Mouse (Mus musculus): ENCODE data around the gene Rftn1. TPM values are rescaled to one million over a fixed set of nuclear protein-coding genes. Genes with fewer than 3 reads are reported as not detected.
A peak's percentile ranks its signal among the peaks of the same experiment; 100 is the strongest.

The Rftn1 gene
- total RNA-seq, 2 experiments from 2014 or later: 16.3 to 22.7 TPM

DNA sequence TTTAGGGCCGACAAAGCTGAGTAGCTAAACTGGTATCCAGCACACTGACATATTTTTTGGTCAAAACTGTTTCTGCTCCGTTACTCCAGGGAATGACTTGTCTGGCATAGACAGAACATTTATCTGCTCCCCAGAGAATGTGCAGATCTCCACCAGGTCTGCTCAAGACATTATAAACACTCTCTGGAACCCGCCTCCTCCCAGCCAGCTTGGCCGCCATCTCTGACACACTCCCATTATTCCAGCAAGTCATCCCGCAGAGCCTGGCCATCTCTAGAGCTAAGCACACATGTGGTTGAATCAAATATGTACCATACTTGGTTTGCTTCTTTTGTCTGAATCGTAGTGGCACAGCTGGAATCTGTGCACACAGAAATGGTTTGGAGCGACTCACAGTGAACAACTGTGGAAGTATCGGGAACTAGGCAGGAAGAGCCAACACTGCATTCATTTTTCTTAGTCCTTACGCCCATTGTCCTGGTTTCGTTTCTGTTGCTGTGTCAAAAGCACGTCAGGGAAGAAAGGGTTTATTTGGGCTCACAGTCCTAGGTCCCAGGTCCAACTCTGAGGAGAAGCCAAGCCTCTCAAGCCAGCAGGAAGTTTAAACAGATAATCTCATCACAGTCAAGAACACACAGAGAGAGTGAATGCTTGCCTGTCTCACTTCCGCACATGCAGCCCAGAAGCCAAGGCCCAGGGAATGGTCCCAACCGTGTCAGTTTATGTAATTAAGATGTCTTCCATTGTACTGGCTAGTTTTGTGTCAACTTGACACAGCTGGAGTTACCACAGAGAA lies 126.4 kb downstream of the Rftn1 start:
- no peak for DNase-seq

GRCm38 (mm10) chr17:50062649-50063048 lies 127.8 kb downstream of the Rftn1 start:
- DNase-seq: peak; percentile 29

DNA sequence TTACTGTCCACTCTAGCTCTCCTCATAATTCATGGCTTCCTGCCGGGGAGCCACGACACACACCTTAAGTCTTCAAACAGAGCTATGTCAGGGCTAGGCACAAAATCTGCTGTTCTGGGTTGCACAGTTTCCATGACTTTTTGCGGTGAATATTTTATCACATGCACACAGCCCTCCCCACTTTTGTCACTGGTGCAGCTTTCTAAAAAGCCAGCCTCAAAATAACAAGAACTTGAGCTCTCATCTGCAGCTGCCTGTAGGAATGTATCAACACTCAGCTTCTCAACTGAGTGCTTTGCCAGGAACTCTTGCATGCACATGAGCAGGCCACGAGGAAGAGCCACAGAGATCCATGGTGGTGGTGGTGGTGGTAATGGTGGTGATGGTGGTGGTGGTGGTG lies 129.0 kb downstream of the Rftn1 start:
- no peak for DNase-seq

DNA sequence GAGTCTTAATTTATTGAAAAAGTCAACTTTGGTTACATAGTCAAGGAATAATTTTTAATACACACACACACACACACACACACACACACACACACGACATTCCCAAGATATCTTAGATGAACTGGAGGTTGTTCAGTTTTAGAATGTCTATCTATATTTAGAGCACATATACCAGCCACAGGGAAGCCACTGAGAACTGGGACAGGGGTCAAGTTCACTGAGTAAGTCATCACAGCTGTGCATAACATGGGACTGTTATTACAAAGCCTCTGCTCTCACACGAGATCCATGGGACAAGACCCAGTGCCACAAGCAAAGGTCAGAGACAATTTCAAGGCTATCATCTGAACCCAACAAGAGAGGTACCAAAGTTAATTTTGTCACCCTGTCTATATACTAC lies 130.3 kb downstream of the Rftn1 start:
- no peak for DNase-seq

DNA sequence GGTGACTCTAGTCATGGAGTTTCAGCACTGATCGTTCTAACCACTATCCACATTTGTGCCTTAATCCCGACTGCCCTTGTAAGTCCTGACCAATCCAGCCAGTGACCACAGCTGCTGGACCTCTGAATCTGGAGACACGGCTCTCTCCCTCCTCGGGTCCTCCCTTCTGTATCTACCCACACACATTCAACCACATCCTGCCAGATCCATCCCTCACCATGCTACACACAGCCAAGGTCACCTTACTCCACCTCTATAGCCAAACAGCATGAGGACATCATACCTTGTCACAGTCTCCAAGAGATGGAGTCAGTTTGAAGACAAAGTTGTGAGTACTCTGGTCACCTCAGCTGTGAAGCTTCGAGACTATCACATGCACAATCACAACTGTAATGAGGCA lies 131.1 kb downstream of the Rftn1 start:
- no peak for DNase-seq

DNA sequence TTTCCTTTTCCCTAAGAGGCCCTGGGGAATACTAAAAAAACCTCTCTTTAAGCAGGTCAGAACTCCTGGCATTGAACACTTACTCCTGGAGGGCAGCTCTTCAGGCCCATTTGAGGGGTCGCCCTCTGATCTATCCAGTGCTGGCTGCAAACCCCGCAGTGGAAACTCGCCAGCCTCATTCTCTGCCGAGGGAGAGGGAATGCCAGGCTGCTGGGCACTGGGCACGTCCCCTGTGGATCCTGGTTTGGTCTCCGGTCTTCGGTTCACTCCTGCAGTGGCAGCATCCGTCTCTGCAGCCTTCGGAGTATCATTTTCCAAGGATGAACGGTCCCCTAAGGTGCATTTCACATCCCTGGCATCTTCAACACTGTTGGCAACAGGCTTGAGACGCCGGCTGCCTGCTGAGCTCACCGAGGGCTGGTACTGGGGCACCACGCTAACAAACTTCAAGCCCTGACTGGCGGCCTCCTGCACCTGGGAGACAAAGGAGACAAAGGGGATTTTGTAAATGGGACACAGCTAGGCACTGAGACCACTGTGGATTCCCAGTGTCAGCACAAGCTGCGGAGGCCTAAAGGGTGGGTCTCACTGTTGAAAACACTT lies 135.2 kb downstream of the Rftn1 start:
- no peak for DNase-seq

- DNase-seq: no peak
Measured at GRCm38 (mm10) chr17:50054586-50054985, 135.9 kb downstream of the Rftn1 start.

DNA sequence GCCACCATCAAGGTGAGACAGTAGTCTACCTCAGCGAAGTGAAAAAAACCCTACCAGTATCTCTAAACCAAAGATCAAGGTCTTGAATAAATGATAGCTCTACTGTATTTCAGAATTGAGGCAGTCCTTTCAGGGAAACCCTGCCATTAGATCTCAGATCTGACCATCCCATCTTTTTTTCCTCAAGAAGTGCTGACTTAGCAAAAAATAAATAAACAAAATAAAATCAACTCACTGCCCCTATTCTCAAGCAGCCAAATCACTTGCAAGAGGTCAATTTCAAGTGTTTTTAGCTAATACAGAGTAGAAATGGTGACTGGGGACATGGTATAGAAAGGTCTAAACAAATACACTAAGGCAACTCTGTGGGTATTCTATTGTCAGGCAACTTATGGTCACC lies 136.5 kb downstream of the Rftn1 start:
- DNase-seq: no peak

DNA sequence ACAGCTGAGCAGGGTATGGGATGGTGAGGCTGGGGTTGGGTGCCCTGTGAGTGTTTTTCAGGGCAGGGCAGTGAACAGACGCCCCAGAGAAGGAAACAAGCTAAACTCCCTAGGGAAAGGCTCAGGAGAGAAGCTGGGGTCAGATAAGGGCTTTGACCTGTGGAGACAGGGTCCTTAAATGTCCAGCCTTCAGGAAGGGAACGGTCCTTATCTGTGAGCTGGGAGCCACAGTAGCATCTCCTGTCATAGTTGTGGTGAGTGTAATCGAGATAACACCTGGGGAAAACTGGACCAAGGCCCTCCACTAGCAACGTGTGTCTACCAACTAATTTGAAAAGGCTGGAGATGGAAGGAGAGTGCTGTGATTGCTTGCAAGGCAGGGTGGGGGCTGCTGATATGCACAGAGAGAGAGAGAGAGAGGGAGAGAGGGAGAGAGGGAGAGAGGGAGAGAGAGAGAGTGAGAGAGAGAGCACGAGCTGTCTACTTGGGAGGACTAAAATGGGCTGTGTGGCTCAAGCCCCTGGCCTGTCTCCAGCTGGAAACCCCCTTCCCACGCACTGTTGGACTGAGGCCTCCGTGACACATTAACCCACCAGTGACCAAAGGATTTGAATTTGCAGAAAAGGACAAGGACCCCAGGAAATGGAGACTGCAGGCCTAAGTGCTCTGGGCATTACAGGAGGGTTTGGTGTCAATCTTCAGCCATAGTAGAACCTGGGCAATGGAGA lies 137.6 kb downstream of the Rftn1 start:
- no peak for DNase-seq

DNA sequence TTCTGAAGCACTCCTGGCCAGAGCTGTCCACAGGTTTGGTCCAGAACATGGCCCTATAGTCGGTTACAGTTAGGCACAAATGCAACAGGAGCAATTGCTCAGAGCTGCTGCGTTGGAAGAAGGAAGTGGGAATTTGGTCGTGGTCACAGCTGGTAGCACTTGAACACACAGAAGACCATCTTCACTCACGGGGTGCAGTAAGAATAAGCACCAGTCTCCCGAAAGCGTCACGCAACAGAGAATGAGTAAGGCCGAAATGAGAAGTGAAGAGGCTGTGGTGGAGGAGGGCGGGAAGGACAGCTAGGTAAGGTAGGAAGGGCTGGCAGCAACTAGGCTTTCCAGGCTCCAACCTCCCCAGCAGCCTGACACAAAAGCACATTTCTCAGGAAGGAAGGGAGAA lies 140.0 kb downstream of the Rftn1 start:
- DNase-seq: no peak

- no peak for DNase-seq
Measured at GRCm38 (mm10) chr17:50048209-50048608, 142.3 kb downstream of the Rftn1 start.

DNA sequence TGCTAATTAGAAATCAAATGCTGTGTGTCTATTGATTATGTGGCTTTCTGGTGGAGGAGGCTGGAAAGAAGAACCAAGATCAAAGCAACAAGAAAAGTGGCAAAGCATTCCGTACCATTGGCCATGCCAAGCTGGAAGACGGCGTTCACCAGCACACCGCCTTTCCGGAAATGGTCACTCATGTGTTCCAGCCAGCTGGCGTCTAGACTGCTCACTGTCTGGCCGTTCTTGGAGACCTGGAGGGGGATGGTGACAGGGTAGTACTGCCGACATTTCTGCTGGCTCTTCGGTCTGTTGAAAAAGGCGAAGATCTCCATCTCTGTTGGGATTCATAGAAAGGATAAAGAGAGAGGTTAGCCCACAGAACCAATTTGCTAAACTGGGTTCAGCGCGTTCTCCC lies 143.3 kb downstream of the Rftn1 start:
- DNase-seq: no peak

GRCm38 (mm10) chr17:50040727-50041410 lies 149.6 kb downstream of the Rftn1 start:
- DNase-seq: no peak

DNA sequence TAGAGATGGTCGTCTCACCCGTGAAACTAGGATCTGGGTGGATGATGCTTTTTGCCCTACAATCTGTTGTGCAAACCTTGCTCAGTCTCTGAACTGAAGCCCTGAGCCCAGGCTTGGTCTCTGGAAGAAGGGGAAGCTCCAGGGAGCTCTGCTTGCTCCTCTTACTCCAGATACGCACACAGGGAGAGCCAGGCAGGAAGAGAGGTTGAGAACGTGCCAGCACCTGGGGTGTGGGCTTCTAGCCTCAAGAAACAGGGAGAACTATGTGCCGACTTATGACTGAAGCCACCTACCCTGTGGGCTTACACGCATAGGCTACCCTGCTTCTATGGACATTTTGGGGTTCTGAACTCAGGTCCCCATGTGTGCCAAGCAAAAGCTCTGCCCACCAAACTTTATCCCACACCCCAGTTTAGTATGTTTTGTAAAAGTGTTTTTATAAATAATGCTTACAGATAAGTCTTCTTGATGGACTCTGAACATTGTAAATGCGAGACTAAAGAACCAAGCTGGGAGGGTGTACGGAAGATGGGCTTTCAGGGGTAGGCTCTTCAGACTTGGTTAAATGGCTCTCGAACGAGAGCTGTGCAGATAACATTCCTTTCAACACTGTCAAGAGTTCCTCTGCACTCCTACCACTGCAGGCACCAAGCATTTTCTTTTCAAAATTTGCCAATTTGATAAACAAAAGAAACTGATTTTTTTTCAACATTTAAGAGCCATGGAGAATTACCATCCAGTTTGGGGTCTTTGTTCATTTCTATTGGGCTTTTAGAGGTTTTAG lies 152.4 kb downstream of the Rftn1 start:
- no peak for DNase-seq

DNA sequence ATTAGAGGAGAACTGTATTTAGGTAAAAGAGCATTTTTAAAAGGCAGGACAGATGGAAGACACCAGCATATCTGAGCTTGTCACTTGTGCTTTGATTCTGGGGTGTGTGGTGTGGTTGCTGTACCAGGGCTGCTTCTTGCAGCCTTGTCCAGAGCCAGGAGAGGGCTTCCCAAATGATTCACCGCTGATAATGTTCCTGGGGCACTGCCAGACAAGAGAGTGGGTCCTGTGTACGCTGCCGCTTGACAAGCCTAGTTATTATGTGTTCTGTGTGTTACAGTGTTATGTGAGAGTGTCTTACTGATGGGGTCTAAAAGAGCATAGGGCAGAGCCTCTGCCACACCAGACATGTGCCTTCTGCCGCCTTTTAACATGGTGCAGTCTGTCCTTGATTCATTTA lies 153.1 kb downstream of the Rftn1 start:
- DNase-seq: peak; percentile 30

- no peak for DNase-seq
Measured at GRCm38 (mm10) chr17:50036751-50037385, 153.6 kb downstream of the Rftn1 start.

- no peak for DNase-seq
Measured at GRCm38 (mm10) chr17:50033698-50034097, 156.8 kb downstream of the Rftn1 start.

GRCm38 (mm10) chr17:50031548-50032491 lies 158.7 kb downstream of the Rftn1 start:
- no peak for DNase-seq

DNA sequence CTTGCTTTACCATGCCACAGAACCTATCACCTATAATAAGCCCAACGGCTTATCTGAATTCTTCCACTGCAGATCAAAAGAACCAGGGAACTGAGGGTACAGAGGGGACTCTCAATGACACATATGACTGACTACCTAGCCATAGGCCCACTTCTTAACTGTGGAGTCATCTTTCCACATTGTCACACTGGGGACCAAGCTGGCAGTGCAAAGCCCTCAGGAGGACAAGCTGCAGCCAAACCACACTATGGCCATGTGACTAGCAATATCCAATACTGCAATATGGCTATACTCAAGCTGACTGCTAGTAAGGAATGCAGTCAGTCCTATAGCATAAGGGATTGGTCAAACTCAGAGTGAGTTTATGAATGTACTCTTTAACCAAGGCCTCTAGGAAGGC lies 164.8 kb downstream of the Rftn1 start:
- no peak for DNase-seq

GRCm38 (mm10) chr17:50025173-50025626 lies 165.3 kb downstream of the Rftn1 start:
- no peak for DNase-seq

Data from adrenal gland, postnatal 10 days (tissue).